Mouse (Mus musculus): Measurements from ENCODE around the gene Olfr420. TPM values are rescaled to one million over a fixed set of nuclear protein-coding genes. Genes with fewer than 3 reads are reported as not detected.

Olfr420 gene
- not detected in 2 replicates for polyA plus RNA-seq (2014; fragmentation: Nextera tagmentation; extraction: Ambion mirVana)

DNA sequence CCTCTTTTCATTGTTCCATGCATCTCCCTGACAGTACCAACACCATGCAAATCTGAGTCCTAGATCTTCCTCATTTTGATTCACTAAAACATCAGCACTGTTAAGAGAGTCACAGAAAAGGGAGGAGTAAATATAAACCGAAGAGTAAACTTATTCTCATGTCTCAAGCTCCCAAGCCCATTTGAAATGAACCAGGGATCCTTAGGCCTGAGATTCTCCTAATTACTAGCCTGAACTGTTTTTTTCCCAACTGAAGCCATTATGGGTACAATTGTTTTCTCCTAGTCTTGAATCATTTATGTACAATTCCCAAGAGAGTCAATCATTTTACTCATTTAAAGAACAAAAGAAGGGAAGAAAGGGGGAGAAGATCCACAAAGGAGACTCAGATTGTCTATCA, at the start of gene Olfr420:
Olfr420 (plus strand) TSS at position 301 of the 400 bp plus-strand sequence.
- DNase-seq, result no peak
- no peak within 1 kb of the TSS for H3K27ac ChIP-seq (ENCODE audit: low read depth)
- H3K4me1 ChIP-seq (ENCODE audit: insufficient read depth), result no peaks in the 10 kb centered on the region
- no peaks in the 10 kb centered on the region for H3K9me3 ChIP-seq (ENCODE audit: low read depth, low read length)
- ATAC-seq (ENCODE audit: insufficient read depth), result no peak
- no peak for TF ChIP-seq CTCF (IDR thresholded peaks at IDR 0.05; ENCODE audit: low read depth)
- H3K4me3 ChIP-seq (ENCODE audit: low read depth, low read length), result no peak within 1 kb of the TSS
- H3K4me2 ChIP-seq, result no peak within 1 kb of the TSS
- H3K27me3 ChIP-seq (ENCODE audit: insufficient read depth, low read length), result no peaks in the 10 kb centered on the region
- WGBS, result 77% methylated on average over 1 of the region's 1 CpGs
- H3K9ac ChIP-seq, result no peak within 1 kb of the TSS
- H3K36me3 ChIP-seq (ENCODE audit: insufficient read depth), result no peaks in the 10 kb centered on the region

- H3K36me3 ChIP-seq (ENCODE audit: insufficient read depth), result no peaks in the 10 kb centered on the region
- H3K4me2 ChIP-seq, result no peak within 1 kb of the TSS
- no peak within 1 kb of the TSS for H3K4me3 ChIP-seq (ENCODE audit: low read depth, low read length)
- H3K27me3 ChIP-seq (ENCODE audit: insufficient read depth, low read length), result no peaks in the 10 kb centered on the region
- WGBS, result 47% methylated on average over 2 of the region's 2 CpGs
- H3K27ac ChIP-seq (ENCODE audit: low read depth), result no peak within 1 kb of the TSS
- H3K9ac ChIP-seq, result no peak within 1 kb of the TSS
- no peak for TF ChIP-seq CTCF (IDR thresholded peaks at IDR 0.05; ENCODE audit: low read depth)
- no peak for ATAC-seq (ENCODE audit: insufficient read depth)
- no peaks in the 10 kb centered on the region for H3K9me3 ChIP-seq (ENCODE audit: low read depth, low read length)
- H3K4me1 ChIP-seq (ENCODE audit: insufficient read depth), result no peaks in the 10 kb centered on the region
- no peak for DNase-seq
Observed at GRCm38 (mm10) chr1:174121062-174121461, 34.4 kb upstream of the Olfr420 start, which contains the start of gene Olfr231. Olfr231 (minus strand) TSS chr1:174121162.

DNA sequence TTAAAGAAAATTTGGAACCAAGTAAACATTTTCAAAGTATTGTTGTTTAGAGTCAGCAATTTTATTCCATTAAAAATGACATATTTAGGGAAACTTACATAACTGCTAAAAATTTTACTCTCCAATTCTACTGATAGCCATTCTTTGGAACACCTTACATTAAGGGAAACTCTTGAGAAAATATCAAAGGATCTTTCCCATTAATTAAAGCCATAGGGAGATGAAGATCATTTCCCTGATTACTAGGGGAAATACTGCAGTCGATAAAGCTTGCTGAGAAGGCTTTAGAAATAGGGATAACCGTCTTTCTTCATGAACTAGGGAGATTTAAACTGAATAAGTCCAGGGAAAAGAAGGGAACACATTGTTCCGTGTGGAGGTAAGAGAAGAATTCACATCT, 24.2 kb upstream of the Olfr420 start, which contains the start of gene Olfr424:
Olfr424 (plus strand) TSS at position 301 of the 400 bp plus-strand sequence.
- Histone ChIP-seq H3K36me3 (ENCODE audit: insufficient read depth) (no peaks in the 10 kb centered on the region), H3K9me3 (ENCODE audit: low read depth, low read length) (no peaks in the 10 kb centered on the region), H3K4me3 (ENCODE audit: low read depth, low read length) (no peak within 1 kb of the TSS), H3K27me3 (ENCODE audit: insufficient read depth, low read length) (no peaks in the 10 kb centered on the region), H3K4me2 (no peak within 1 kb of the TSS), H3K27ac (ENCODE audit: low read depth) (no peak within 1 kb of the TSS), H3K4me1 (ENCODE audit: insufficient read depth) (no peaks in the 10 kb centered on the region), H3K9ac (no peak within 1 kb of the TSS)
- DNase-seq (no peak), ATAC-seq (ENCODE audit: insufficient read depth) (no peak)
- 73% methylated on average over 3 of the region's 3 CpGs for WGBS
- no peak for TF ChIP-seq CTCF (IDR thresholded peaks at IDR 0.05; ENCODE audit: low read depth)

- Histone ChIP-seq H3K4me3 (ENCODE audit: low read depth, low read length) (no peak overlapping the region), H3K4me1 (ENCODE audit: insufficient read depth) (no peaks in the 10 kb centered on the region), H3K27me3 (ENCODE audit: insufficient read depth, low read length) (no peaks in the 10 kb centered on the region), H3K9ac (no peak overlapping the region), H3K36me3 (ENCODE audit: insufficient read depth) (no peaks in the 10 kb centered on the region), H3K4me2 (no peak overlapping the region), H3K9me3 (ENCODE audit: low read depth, low read length) (no peaks in the 10 kb centered on the region), H3K27ac (ENCODE audit: low read depth) (no peak overlapping the region)
- no peak for DNase-seq
- TF ChIP-seq CTCF (IDR thresholded peaks at IDR 0.05; ENCODE audit: low read depth), result no peak
- 71% methylated on average over 3 of the region's 3 CpGs for WGBS
- ATAC-seq (ENCODE audit: insufficient read depth), result no peak
Observed at GRCm38 (mm10) chr1:174131999-174132398, 23.4 kb upstream of the Olfr420 start.

DNA sequence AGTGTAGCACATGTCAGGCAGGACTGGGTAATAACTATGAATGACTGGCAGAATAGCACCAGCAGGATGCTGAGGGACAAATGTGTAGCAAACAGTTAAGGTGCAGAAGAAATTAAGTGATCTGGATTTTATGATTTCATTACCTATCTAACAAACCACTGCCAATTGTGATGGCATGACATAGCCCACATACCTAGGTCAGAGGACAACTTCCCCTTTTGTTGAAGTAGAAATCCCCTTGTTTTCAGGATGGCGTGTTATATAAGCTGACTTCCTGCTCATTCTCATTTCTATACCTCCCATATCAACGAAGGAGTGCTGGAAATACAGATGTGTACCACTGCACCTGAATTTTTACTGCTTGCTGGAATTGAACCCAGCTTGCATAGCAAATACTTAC, 14.0 kb upstream of the Olfr420 start:
- 59% methylated on average over 2 of the region's 2 CpGs for WGBS
- H3K4me2 ChIP-seq, result no peak overlapping the region
- H3K4me3 ChIP-seq (ENCODE audit: low read depth, low read length), result no peak overlapping the region
- H3K9ac ChIP-seq, result no peak overlapping the region
- H3K9me3 ChIP-seq (ENCODE audit: low read depth, low read length), result no peaks in the 10 kb centered on the region
- no peaks in the 10 kb centered on the region for H3K36me3 ChIP-seq (ENCODE audit: insufficient read depth)
- ATAC-seq (ENCODE audit: insufficient read depth) (no peak), DNase-seq (no peak)
- no peaks in the 10 kb centered on the region for H3K27me3 ChIP-seq (ENCODE audit: insufficient read depth, low read length)
- no peak overlapping the region for H3K27ac ChIP-seq (ENCODE audit: low read depth)
- no peaks in the 10 kb centered on the region for H3K4me1 ChIP-seq (ENCODE audit: insufficient read depth)
- TF ChIP-seq CTCF (IDR thresholded peaks at IDR 0.05; ENCODE audit: low read depth), result no peak

GRCm38 (mm10) chr1:174146696-174147095, 8.7 kb upstream of the Olfr420 start:
- no peak for TF ChIP-seq CTCF (IDR thresholded peaks at IDR 0.05; ENCODE audit: low read depth)
- Histone ChIP-seq H3K4me3 (ENCODE audit: low read depth, low read length) (no peak overlapping the region), H3K27me3 (ENCODE audit: insufficient read depth, low read length) (no peaks in the 10 kb centered on the region), H3K9me3 (ENCODE audit: low read depth, low read length) (no peaks in the 10 kb centered on the region), H3K27ac (ENCODE audit: low read depth) (no peak overlapping the region), H3K36me3 (ENCODE audit: insufficient read depth) (no peaks in the 10 kb centered on the region), H3K4me2 (no peak overlapping the region), H3K4me1 (ENCODE audit: insufficient read depth) (no peaks in the 10 kb centered on the region), H3K9ac (no peak overlapping the region)
- WGBS, result 65% methylated on average over 1 of the region's 1 CpGs
- no peak for ATAC-seq (ENCODE audit: insufficient read depth)
- peak; percentile 59 for DNase-seq

- no peaks in the 10 kb centered on the region for H3K9me3 ChIP-seq (ENCODE audit: low read depth, low read length)
- H3K9ac ChIP-seq, result no peak overlapping the region
- no peaks in the 10 kb centered on the region for H3K4me1 ChIP-seq (ENCODE audit: insufficient read depth)
- TF ChIP-seq CTCF (IDR thresholded peaks at IDR 0.05; ENCODE audit: low read depth), result no peak
- ATAC-seq (ENCODE audit: insufficient read depth), result no peak
- no peaks in the 10 kb centered on the region for H3K36me3 ChIP-seq (ENCODE audit: insufficient read depth)
- no peak overlapping the region for H3K4me2 ChIP-seq
- no peak overlapping the region for H3K4me3 ChIP-seq (ENCODE audit: low read depth, low read length)
- no peaks in the 10 kb centered on the region for H3K27me3 ChIP-seq (ENCODE audit: insufficient read depth, low read length)
- DNase-seq, result no peak
- 73% methylated on average over 2 of the region's 2 CpGs for WGBS
- no peak overlapping the region for H3K27ac ChIP-seq (ENCODE audit: low read depth)
Observed at GRCm38 (mm10) chr1:174149289-174149688, 6.1 kb upstream of the Olfr420 start.

DNA sequence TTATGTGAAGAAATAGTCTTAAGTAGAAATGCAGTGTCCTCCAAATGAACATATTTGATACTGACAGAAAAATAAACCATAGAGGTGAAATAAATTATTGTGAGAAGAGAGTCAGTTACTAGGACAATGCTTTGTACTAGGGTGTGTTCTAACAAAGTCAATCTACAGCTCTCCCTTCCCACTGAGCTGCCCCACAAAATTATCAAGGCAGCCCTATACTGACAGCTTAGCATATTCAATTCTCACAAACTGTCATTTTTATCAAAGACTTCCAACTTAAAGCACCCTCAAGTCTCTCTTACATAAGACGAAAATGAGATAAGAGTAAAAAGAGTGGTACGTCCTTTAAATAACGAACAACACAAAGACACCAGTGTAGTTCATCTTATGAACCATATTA, 2.2 kb downstream of the Olfr420 start:
- Histone ChIP-seq H3K4me1 (ENCODE audit: insufficient read depth) (no peaks in the 10 kb centered on the region), H3K4me2 (no peak overlapping the region), H3K27ac (ENCODE audit: low read depth) (no peak overlapping the region), H3K9me3 (ENCODE audit: low read depth, low read length) (no peaks in the 10 kb centered on the region), H3K27me3 (ENCODE audit: insufficient read depth, low read length) (no peaks in the 10 kb centered on the region), H3K36me3 (ENCODE audit: insufficient read depth) (no peaks in the 10 kb centered on the region), H3K4me3 (ENCODE audit: low read depth, low read length) (no peak overlapping the region), H3K9ac (no peak overlapping the region)
- TF ChIP-seq CTCF (IDR thresholded peaks at IDR 0.05; ENCODE audit: low read depth), result no peak
- ATAC-seq (ENCODE audit: insufficient read depth) (no peak), DNase-seq (no peak)
- 63% methylated on average over 3 of the region's 3 CpGs for WGBS

Data from lung, embryonic 14.5 days (tissue).